Mouse (Mus musculus) left cerebral cortex, postnatal 4 days (tissue): ENCODE data around the gene Psmd6. TPM values are rescaled to one million over a fixed set of nuclear protein-coding genes. Genes with fewer than 3 reads are reported as not detected.

ENCODE experiments used
- DNase-seq: peaks from one replicate; pipeline ENCODE4 v3.0.0-alpha.2; 2022
- intact Hi-C: fragments of 180-260 bp; cut with DNase I; formaldehyde crosslinking; loops from one replicate; pipeline ENCODE4 v1.15.1; 2025
- total RNA-seq, 2 experiments: library from RNA; stranded (reverse); gene quantifications; 2 replicates each; pipeline ENCODE4 v1.2.3; 2021

Psmd6 gene
- total RNA-seq, 2 experiments from 2014 or later = 142 to 144 TPM

GRCm38 (mm10) chr14:14065142-14065498 lies 55.7 kb downstream of the Psmd6 start:
- DNase-seq = no peak
- intact Hi-C loops = no loop called here

- DNase-seq = no peak
- intact Hi-C loops = no loop called here
Observed at GRCm38 (mm10) chr14:14064486-14065141, 56.2 kb downstream of the Psmd6 start.

GRCm38 (mm10) chr14:14063382-14063781 lies 57.4 kb downstream of the Psmd6 start:
- no peak for DNase-seq
- intact Hi-C loops = no loop called here

- DNase-seq = no peak
- intact Hi-C loops = no loop called here
Observed at GRCm38 (mm10) chr14:14062531-14063245, 58.1 kb downstream of the Psmd6 start.

Other genes starting within 250 kb of the Psmd6 start
- gene Gm281, start 206.5 kb downstream of the Psmd6 start, total RNA-seq = not detected
- gene Atxn7, start 159.5 kb downstream of the Psmd6 start, total RNA-seq = 10 to 100 TPM; 18.4 to 22.7 TPM
- gene Thoc7, start 159.1 kb downstream of the Psmd6 start, total RNA-seq = 100 to 1,000 TPM; 118 to 119 TPM
- not detected for gene Olfr720, start 65.9 kb upstream of the Psmd6 start, total RNA-seq
- not detected for gene Olfr31, start 201.8 kb upstream of the Psmd6 start, total RNA-seq
- 1 to 10 TPM; 6.0 TPM for gene Il3ra, start 225.3 kb upstream of the Psmd6 start, total RNA-seq